Mouse (Mus musculus): ENCODE results near the gene Chst12. TPM values are rescaled to one million over a fixed set of nuclear protein-coding genes. Genes with fewer than 3 reads are reported as not detected.

The Chst12 gene
- total and polyA plus RNA-seq, 2 experiments from 2014 or later, result 15.8 to 21.8 TPM

DNA sequence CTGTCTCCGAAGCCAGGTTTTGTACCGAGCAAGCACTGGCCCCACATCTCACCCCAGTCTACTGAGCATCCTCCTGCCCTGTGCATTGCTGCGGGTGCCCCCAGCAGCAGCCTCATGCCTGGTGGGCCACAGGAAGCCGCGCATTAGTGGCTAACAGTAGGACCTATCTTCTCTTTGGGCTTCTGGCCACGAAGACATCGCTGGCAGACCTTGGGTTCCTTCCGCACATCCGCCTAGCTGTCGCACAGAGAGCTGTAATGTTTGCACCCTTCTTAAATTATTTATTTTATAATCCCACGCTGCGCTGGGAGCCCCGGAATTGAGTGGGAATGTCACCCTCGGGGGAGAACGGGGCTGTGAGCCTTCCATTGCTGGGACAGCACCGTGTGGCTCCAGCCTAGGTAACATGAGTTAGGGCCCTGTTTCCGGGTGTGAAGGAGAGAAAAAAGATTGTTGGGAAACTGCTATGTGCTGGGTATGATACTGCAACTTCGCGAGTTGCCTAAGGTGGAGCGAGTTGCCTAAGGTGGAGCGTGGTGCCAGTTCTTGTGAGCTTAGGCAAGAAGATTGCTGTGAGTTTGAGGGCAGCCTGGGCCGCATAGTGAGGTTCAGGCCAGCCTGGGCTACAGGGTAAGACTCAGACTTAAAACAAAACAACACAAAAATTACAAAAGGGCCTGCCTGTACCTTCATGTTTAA is 895 bp downstream of the Chst12 start:
- peak; percentile 27 for DNase-seq (ENCODE audit: low spot score)

DNA sequence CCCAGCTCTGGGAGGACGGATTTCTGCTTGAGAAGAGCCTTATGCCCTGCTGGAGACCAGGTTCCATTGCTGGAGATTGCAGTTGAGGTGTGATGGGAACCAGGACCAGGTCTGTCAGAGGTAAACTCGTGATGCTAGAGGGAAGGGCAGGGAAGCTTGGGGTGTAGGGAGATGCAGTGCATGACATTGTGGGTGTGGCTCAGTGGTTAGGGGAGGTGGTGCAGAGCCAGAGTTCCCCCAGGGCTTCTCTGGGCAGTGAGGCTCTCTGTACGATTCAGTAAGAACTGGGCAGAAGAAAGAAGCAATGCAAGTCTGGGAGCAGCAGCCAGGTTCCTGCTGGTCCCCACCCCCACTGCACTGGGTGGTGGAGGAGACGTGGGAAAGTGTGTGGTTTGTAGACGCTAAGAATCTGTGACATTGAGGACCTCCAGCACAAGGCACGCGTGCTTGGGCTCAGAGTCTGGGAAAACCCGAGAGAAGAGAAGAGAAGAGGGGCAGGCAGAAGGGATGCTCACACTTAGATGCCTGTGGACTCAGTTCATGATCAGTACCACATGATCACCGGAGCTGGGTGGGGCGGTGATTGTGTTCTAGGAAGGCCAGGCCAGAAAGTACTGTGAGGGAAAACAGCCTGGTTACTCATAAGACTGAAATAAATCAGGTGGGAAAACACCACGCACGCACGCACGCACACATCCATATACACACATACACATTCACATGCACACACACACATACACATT is 2.3 kb downstream of the Chst12 start:
- no peaks in the 10 kb centered on the region for H3K36me3 ChIP-seq (ENCODE audit: insufficient read depth, low read length)
- no peaks in the 10 kb centered on the region; the same call in 1 of the 2 replicates for H3K27me3 ChIP-seq (ENCODE audit: insufficient read depth, low read length)
- DNase-seq (ENCODE audit: low spot score) (no peak), ATAC-seq (ENCODE audit: low FRiP score) (no peak)
- TF ChIP-seq CTCF (IDR thresholded peaks at IDR 0.05), result no peak
- H3K27ac ChIP-seq (ENCODE audit: low read depth, low read length), result no peak overlapping the region
- H3K9ac ChIP-seq (replicated peaks; ENCODE audit: low read length, poor library complexity, severe bottlenecking), result no peak overlapping the region
- H3K9me3 ChIP-seq (ENCODE audit: low read length), result no peaks in the 10 kb centered on the region
- peaks cover 7% of the 10 kb centered on the region; the same call in 1 of the 2 replicates for H3K4me1 ChIP-seq (ENCODE audit: insufficient read depth, low read length)
- no peak overlapping the region for H3K4me3 ChIP-seq (ENCODE audit: low read depth, low read length)
- H3K4me2 ChIP-seq (ENCODE audit: low read depth, low read length, poor library complexity, severe bottlenecking), result no peak overlapping the region
- 86% methylated on average over 14 of the region's 14 CpGs for WGBS

More for the DNA sequence above, 895 bp downstream of the Chst12 start:
- H3K27ac ChIP-seq (ENCODE audit: low read depth, low read length), result peak overlapping the region; percentile 45; the same call in 1 of the 2 replicates
- H3K36me3 ChIP-seq (ENCODE audit: insufficient read depth, low read length), result no peaks in the 10 kb centered on the region
- peaks cover 7% of the 10 kb centered on the region; the same call in 1 of the 2 replicates for H3K4me1 ChIP-seq (ENCODE audit: insufficient read depth, low read length)
- H3K9ac ChIP-seq (replicated peaks; ENCODE audit: low read length, poor library complexity, severe bottlenecking), result peak overlapping the region; percentile 51
- peak; percentile 29; the same call in 1 of the 2 replicates for TF ChIP-seq CTCF (IDR thresholded peaks at IDR 0.05)
- WGBS, result 33% methylated on average over 22 of the region's 22 CpGs
- H3K9me3 ChIP-seq (ENCODE audit: low read length), result no peaks in the 10 kb centered on the region
- peak overlapping the region; percentile 56 for H3K4me3 ChIP-seq (ENCODE audit: low read depth, low read length)
- H3K27me3 ChIP-seq (ENCODE audit: insufficient read depth, low read length), result no peaks in the 10 kb centered on the region; the same call in 1 of the 2 replicates
- ATAC-seq (ENCODE audit: low FRiP score), result peak; percentile 14; the same call in 1 of the 2 replicates
- H3K4me2 ChIP-seq (ENCODE audit: low read depth, low read length, poor library complexity, severe bottlenecking), result peak overlapping the region; percentile 67

DNA sequence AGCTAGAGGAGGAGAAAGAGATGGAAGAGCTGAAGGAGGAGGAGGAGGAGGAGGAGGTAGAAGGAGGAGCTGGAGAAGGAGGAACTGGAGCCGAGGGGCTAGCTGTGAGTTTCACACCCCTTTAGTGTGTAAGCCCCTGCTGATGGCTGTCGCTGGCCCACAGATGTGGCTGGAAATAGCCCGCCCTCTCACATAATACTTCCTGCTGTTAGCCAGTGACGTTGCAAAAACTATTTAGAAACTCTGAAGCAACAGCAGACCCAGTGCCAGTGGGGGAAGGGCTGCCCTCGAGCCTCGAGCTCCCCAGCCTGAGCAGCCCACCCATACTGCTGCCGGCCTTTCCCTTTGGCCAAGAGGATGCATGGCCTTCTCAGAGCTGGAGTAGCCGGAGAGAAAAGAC is 3.3 kb downstream of the Chst12 start:
- Histone ChIP-seq H3K9ac (replicated peaks; ENCODE audit: low read length, poor library complexity, severe bottlenecking) (no peak overlapping the region), H3K9me3 (ENCODE audit: low read length) (no peaks in the 10 kb centered on the region), H3K27me3 (ENCODE audit: insufficient read depth, low read length) (no peaks in the 10 kb centered on the region; the same call in 1 of the 2 replicates), H3K27ac (ENCODE audit: low read depth, low read length) (no peak overlapping the region), H3K4me3 (ENCODE audit: low read depth, low read length) (no peak overlapping the region), H3K4me2 (ENCODE audit: low read depth, low read length, poor library complexity, severe bottlenecking) (no peak overlapping the region), H3K36me3 (ENCODE audit: insufficient read depth, low read length) (no peaks in the 10 kb centered on the region), H3K4me1 (ENCODE audit: insufficient read depth, low read length) (peaks cover 7% of the 10 kb centered on the region; the same call in 1 of the 2 replicates)
- WGBS, result 41% methylated on average over 8 of the region's 8 CpGs
- TF ChIP-seq CTCF (IDR thresholded peaks at IDR 0.05), result no peak
- no peak for ATAC-seq (ENCODE audit: low FRiP score)
- no peak for DNase-seq (ENCODE audit: low spot score)

DNA sequence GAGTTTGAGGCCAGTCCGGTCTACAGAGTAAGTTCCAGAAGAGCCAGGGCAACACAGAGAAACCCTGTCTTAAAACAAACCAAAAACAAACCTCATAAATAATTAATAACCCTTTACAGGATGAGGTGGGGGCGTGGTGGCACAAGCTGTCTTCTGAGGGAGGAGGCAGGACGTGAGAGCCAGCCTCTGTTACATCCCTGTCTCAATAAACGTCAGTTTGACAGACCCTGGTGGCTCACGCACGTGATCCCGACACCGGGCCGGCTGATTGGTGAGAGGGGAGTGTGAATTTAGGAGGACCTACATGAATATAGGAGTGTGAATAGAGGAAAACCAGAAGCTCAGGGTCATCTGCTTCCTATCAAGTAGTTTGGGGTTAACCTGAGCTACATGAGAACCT is 3.9 kb downstream of the Chst12 start:
- H3K4me3 ChIP-seq (ENCODE audit: low read depth, low read length), result no peak overlapping the region
- no peak overlapping the region for H3K27ac ChIP-seq (ENCODE audit: low read depth, low read length)
- no peaks in the 10 kb centered on the region for H3K36me3 ChIP-seq (ENCODE audit: insufficient read depth, low read length)
- no peak for TF ChIP-seq CTCF (IDR thresholded peaks at IDR 0.05)
- no peak overlapping the region for H3K9ac ChIP-seq (replicated peaks; ENCODE audit: low read length, poor library complexity, severe bottlenecking)
- ATAC-seq (ENCODE audit: low FRiP score) (no peak), DNase-seq (ENCODE audit: low spot score) (no peak)
- no peak overlapping the region for H3K4me2 ChIP-seq (ENCODE audit: low read depth, low read length, poor library complexity, severe bottlenecking)
- no peaks in the 10 kb centered on the region for H3K9me3 ChIP-seq (ENCODE audit: low read length)
- H3K4me1 ChIP-seq (ENCODE audit: insufficient read depth, low read length), result peaks cover 7% of the 10 kb centered on the region; the same call in 1 of the 2 replicates
- WGBS, result 52% methylated on average over 9 of the region's 9 CpGs
- H3K27me3 ChIP-seq (ENCODE audit: insufficient read depth, low read length), result no peaks in the 10 kb centered on the region; the same call in 1 of the 2 replicates

DNA sequence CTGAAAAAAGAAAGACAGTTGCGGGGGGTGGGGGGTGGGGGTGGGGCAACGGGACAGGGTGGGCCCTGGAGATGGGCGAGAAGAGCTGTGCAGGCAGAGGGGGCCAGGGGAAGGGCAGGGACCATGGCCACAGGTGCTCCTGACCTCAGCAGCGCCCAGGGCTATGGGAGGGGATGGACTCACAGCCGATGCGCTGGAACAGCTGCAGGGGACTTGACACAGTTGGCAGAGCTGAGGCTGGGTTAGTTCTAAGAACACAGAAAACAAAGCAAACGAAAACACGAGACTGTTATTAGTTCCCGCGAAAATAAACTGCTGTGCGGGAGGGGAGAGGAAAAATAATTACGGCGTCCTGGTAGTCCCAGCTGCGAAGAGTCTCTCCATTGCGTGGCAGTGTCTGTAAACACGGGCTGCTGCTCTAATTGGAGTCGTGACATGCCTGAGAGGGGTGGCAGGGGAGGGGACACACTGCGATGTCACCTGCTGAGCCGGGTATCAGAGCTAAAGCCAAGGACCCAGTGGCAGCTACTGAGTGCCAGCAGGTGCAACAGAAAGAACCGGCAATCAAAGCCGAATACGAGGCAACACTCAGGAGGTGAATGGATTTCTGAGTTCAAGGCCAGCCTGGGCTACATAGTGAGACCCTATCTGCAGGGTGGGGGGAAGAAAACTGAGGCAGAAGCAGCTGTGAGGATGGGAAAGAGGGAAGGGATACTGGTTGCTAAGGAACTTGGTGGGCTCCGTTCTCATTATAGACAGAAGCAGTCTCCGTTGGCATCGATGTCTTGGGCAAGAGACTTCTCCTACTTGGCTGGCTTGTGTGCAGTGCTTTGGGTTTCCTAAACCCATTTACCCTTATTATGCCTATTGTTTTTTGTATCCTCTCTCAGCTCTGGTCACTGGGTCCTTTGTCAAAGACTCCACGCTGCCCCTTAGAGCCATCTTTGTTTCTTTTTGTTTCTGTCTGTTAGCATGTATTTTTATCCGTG is 5.0 kb downstream of the Chst12 start:
- Histone ChIP-seq H3K9me3 (ENCODE audit: low read length) (no peaks in the 10 kb centered on the region), H3K4me3 (ENCODE audit: low read depth, low read length) (no peak overlapping the region), H3K4me1 (ENCODE audit: insufficient read depth, low read length) (peaks cover 7% of the 10 kb centered on the region; the same call in 1 of the 2 replicates), H3K36me3 (ENCODE audit: insufficient read depth, low read length) (no peaks in the 10 kb centered on the region), H3K27me3 (ENCODE audit: insufficient read depth, low read length) (no peaks in the 10 kb centered on the region), H3K4me2 (ENCODE audit: low read depth, low read length, poor library complexity, severe bottlenecking) (peak overlapping the region; percentile 29), H3K27ac (ENCODE audit: low read depth, low read length) (no peak overlapping the region), H3K9ac (replicated peaks; ENCODE audit: low read length, poor library complexity, severe bottlenecking) (0 out of 2 replicates have a peak overlapping the region, but pooled peaks have one; percentile 36)
- no peak for TF ChIP-seq CTCF (IDR thresholded peaks at IDR 0.05)
- no peak for ATAC-seq (ENCODE audit: low FRiP score)
- WGBS, result 42% methylated on average over 27 of the region's 27 CpGs
- no peak for DNase-seq (ENCODE audit: low spot score)

Measured in midbrain, postnatal 0 days (tissue).